Mouse (Mus musculus): ENCODE results near the gene Olfr491. TPM values are rescaled to one million over a fixed set of nuclear protein-coding genes. Genes with fewer than 3 reads are reported as not detected.

Gene Olfr491
- not detected in 2 replicates for polyA plus RNA-seq (2012; rRNA removed)

DNA sequence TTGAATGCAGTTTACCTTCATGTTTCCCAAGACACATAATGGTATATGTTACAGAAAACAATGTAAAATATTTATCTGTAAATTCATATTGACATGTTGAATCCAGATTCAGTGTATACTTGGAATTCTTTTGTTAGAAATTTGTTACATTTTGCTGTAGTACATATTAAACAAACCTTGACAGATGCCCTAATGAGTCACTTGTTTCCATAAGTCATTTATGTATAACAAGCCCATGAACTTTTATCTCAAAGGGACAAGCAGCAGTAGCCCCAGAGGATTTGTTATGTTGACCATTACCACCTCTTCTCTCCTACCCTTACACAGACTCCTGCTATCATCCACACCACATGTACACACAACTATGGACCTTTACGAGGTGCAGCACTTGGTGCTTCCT is at the start of gene Olfr491:
Gene Olfr491 (plus strand): TSS at position 301 of the 400 bp plus-strand sequence.
- Histone ChIP-seq H3K36me3 (ENCODE audit: control insufficient read depth, insufficient read depth, low read length) (no peaks in the 10 kb centered on the region), H3K4me3 (ENCODE audit: extremely low read depth, insufficient read depth, insufficient read length) (no peak within 1 kb of the TSS), H3K27ac (ENCODE audit: insufficient read depth, low read length) (no peak within 1 kb of the TSS), H3K4me1 (ENCODE audit: control insufficient read depth, insufficient read depth, insufficient read length) (no peaks in the 10 kb centered on the region), H3K27me3 (ENCODE audit: control insufficient read depth, insufficient read depth, low read length) (no peaks in the 10 kb centered on the region)
- DNase-seq (ENCODE audit: low read depth in 1 of 2, low spot score in 2 of 2), result no peak
- TF ChIP-seq CTCF (IDR thresholded peaks at IDR 0.05; ENCODE audit: extremely low read depth, insufficient read depth, insufficient read length, insufficient replicate concordance) (no peak), POLR2A (IDR thresholded peaks at IDR 0.05; ENCODE audit: low read depth, low read length) (no peak)
- WGBS, result 71% methylated on average over 1 of the region's 1 CpGs

DNA sequence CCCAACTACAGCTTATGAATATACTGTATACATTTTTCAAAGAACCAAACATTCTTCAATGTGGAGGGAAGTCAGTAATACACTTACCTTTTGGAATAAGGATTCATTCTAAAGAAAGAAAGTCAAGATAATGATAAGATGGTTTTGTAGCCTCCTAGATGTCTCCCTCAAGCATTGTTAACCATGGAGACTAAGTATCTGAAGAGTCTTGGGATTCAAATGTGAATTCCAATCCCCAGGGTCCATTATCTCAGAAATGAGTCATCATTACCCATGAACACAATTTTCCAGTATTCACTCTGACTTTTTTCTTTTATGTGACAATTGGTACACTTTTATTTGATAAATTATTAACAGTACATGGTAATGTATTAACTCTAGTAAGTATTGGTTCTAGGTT is 24.4 kb upstream of the Olfr491 start, which contains the start of gene Olfr490:
Gene Olfr490 (minus strand): TSS at position 101 of the 400 bp plus-strand sequence.
- TF ChIP-seq POLR2A (IDR thresholded peaks at IDR 0.05; ENCODE audit: low read depth, low read length), result no peak
- no peak for TF ChIP-seq CTCF (IDR thresholded peaks at IDR 0.05; ENCODE audit: extremely low read depth, insufficient read depth, insufficient read length, insufficient replicate concordance)
- H3K36me3 ChIP-seq (ENCODE audit: control insufficient read depth, insufficient read depth, low read length), result no peaks in the 10 kb centered on the region
- H3K27me3 ChIP-seq (ENCODE audit: control insufficient read depth, insufficient read depth, low read length), result no peaks in the 10 kb centered on the region

DNA sequence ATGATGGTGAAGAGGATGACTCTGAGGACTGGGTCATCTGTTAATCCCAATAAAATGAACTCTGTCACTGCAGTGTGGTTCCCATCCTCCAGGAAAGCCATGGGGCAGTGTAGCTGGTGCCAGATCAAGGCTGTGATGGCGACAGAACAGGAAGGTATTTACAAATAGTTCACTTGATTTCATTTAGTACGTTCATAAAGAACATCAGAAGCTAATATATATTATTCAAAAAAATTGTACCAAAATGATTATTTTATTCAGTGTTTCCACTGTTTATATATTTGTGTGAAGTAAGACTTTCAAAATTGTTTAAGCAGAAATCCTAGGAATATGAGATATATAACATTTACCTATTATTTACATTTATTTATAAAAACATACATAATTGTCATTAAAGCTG is 10.3 kb downstream of the Olfr491 start, which contains the start of gene Olfr492:
Gene Olfr492 (minus strand): TSS at position 101 of the 400 bp plus-strand sequence.
- DNase-seq (ENCODE audit: low read depth in 1 of 2, low spot score in 2 of 2), result no peak
- 72% methylated on average over 2 of the region's 2 CpGs for WGBS
- H3K4me3 ChIP-seq (ENCODE audit: extremely low read depth, insufficient read depth, insufficient read length), result no peak within 1 kb of the TSS
- TF ChIP-seq CTCF (IDR thresholded peaks at IDR 0.05; ENCODE audit: extremely low read depth, insufficient read depth, insufficient read length, insufficient replicate concordance) (no peak), POLR2A (IDR thresholded peaks at IDR 0.05; ENCODE audit: low read depth, low read length) (no peak)
- no peaks in the 10 kb centered on the region for H3K36me3 ChIP-seq (ENCODE audit: control insufficient read depth, insufficient read depth, low read length)
- H3K27ac ChIP-seq (ENCODE audit: insufficient read depth, low read length), result no peak within 1 kb of the TSS
- no peaks in the 10 kb centered on the region for H3K27me3 ChIP-seq (ENCODE audit: control insufficient read depth, insufficient read depth, low read length)
- H3K4me1 ChIP-seq (ENCODE audit: control insufficient read depth, insufficient read depth, insufficient read length), result no peaks in the 10 kb centered on the region

More for the DNA sequence above, 24.4 kb upstream of the Olfr491 start, which contains the start of gene Olfr490:
- H3K4me1 ChIP-seq (ENCODE audit: control insufficient read depth, insufficient read depth, insufficient read length), result no peaks in the 10 kb centered on the region
- H3K27ac ChIP-seq (ENCODE audit: insufficient read depth, low read length), result no peak within 1 kb of the TSS
- DNase-seq (ENCODE audit: low read depth in 1 of 2, low spot score in 2 of 2), result no peak
- no peak within 1 kb of the TSS for H3K4me3 ChIP-seq (ENCODE audit: extremely low read depth, insufficient read depth, insufficient read length)

DNA sequence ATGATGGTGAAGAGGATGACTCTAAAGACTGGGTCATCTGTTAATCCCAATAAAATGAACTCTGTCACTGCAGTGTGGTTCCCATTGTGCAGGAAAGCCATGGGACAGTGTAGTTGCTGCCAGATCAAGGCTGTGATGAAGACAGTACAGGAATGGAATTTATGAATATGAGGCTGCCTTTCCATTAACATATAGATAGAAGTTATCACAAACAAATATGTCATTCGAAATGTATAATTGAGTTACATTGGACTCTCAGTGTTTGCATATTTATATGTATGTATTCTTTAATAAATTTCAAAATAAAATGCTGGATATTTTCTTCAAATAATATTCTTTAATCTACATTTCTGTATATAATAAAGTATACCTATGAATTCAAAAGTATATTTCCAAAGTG is 33.6 kb downstream of the Olfr491 start, which contains the start of gene Olfr493:
Gene Olfr493 (minus strand): TSS at position 101 of the 400 bp plus-strand sequence.
- DNase-seq (ENCODE audit: low read depth in 1 of 2, low spot score in 2 of 2), result no peak
- TF ChIP-seq CTCF (IDR thresholded peaks at IDR 0.05; ENCODE audit: extremely low read depth, insufficient read depth, insufficient read length, insufficient replicate concordance) (no peak), POLR2A (IDR thresholded peaks at IDR 0.05; ENCODE audit: low read depth, low read length) (no peak)
- Histone ChIP-seq H3K27ac (ENCODE audit: insufficient read depth, low read length) (no peak within 1 kb of the TSS), H3K36me3 (ENCODE audit: control insufficient read depth, insufficient read depth, low read length) (no peaks in the 10 kb centered on the region), H3K27me3 (ENCODE audit: control insufficient read depth, insufficient read depth, low read length) (no peaks in the 10 kb centered on the region), H3K4me1 (ENCODE audit: control insufficient read depth, insufficient read depth, insufficient read length) (no peaks in the 10 kb centered on the region), H3K4me3 (ENCODE audit: extremely low read depth, insufficient read depth, insufficient read length) (no peak within 1 kb of the TSS)
- 69% methylated on average over 1 of the region's 1 CpGs for WGBS

DNA sequence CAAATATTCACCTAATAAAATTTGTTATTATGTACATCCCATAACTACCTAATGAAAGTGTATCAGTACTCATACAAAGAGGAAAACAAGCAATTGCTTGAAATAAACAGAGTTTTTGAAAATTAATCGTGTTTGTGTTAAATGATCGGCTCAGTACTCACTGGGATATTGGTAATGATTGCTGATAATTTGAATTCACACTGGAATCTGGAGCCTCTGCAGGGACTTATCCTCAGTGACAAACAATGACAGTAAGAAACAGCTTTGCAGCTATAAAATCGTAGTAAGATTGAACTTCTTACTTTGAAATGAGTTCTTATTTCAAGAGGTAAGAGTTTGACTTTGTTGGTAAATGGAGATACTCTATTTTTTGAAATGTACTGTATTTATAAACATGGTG is 51.8 kb downstream of the Olfr491 start, which contains the start of gene Olfr494:
Gene Olfr494 (plus strand): TSS at position 301 of the 400 bp plus-strand sequence.
- H3K27ac ChIP-seq (ENCODE audit: insufficient read depth, low read length), result no peak within 1 kb of the TSS
- H3K4me1 ChIP-seq (ENCODE audit: control insufficient read depth, insufficient read depth, insufficient read length), result no peaks in the 10 kb centered on the region
- TF ChIP-seq POLR2A (IDR thresholded peaks at IDR 0.05; ENCODE audit: low read depth, low read length) (no peak), CTCF (IDR thresholded peaks at IDR 0.05; ENCODE audit: extremely low read depth, insufficient read depth, insufficient read length, insufficient replicate concordance) (no peak)
- no peak for DNase-seq (ENCODE audit: low read depth in 1 of 2, low spot score in 2 of 2)
- no peak within 1 kb of the TSS for H3K4me3 ChIP-seq (ENCODE audit: extremely low read depth, insufficient read depth, insufficient read length)
- no peaks in the 10 kb centered on the region for H3K27me3 ChIP-seq (ENCODE audit: control insufficient read depth, insufficient read depth, low read length)
- H3K36me3 ChIP-seq (ENCODE audit: control insufficient read depth, insufficient read depth, low read length), result no peaks in the 10 kb centered on the region
- WGBS, result 79% methylated on average over 3 of the region's 3 CpGs

Other genes starting within 250 kb of the Olfr491 start
- gene Olfr480, start 246.1 kb upstream of the Olfr491 start, polyA plus RNA-seq (2012; rRNA removed), result not detected in 2 replicates
- gene Olfr481, start 233.6 kb upstream of the Olfr491 start, polyA plus RNA-seq (2012; rRNA removed), result not detected in 2 replicates
- gene Olfr482, start 215.9 kb upstream of the Olfr491 start, polyA plus RNA-seq (2012; rRNA removed), result not detected in 2 replicates
- not detected in 2 replicates for gene Olfr483, start 212.6 kb upstream of the Olfr491 start, polyA plus RNA-seq (2012; rRNA removed)
- not detected in 2 replicates for gene Olfr484, start 186.0 kb upstream of the Olfr491 start, polyA plus RNA-seq (2012; rRNA removed)
- gene Olfr485, start 153.6 kb upstream of the Olfr491 start, polyA plus RNA-seq (2012; rRNA removed), result not detected in 2 replicates
- gene Olfr486, start 140.7 kb upstream of the Olfr491 start, polyA plus RNA-seq (2012; rRNA removed), result not detected in 2 replicates
- not detected in 2 replicates for gene Olfr487, start 98.8 kb upstream of the Olfr491 start, polyA plus RNA-seq (2012; rRNA removed)
- not detected in 2 replicates for gene Olfr488, start 55.1 kb upstream of the Olfr491 start, polyA plus RNA-seq (2012; rRNA removed)
- not detected in 2 replicates for gene Olfr490, start 24.5 kb upstream of the Olfr491 start, polyA plus RNA-seq (2012; rRNA removed)
- gene Olfr492, start 10.2 kb downstream of the Olfr491 start, polyA plus RNA-seq (2012; rRNA removed), result not detected in 2 replicates
- not detected in 2 replicates for gene Olfr493, start 33.5 kb downstream of the Olfr491 start, polyA plus RNA-seq (2012; rRNA removed)
- not detected in 2 replicates for gene Olfr494, start 51.9 kb downstream of the Olfr491 start, polyA plus RNA-seq (2012; rRNA removed)
- gene Olfr495, start 79.7 kb downstream of the Olfr491 start, polyA plus RNA-seq (2012; rRNA removed), result not detected in 2 replicates
- not detected in 2 replicates for gene Olfr497, start 107.0 kb downstream of the Olfr491 start, polyA plus RNA-seq (2012; rRNA removed)
- gene Olfr498, start 151.9 kb downstream of the Olfr491 start, polyA plus RNA-seq (2012; rRNA removed), result not detected in 2 replicates
- gene Olfr502, start 211.6 kb downstream of the Olfr491 start, polyA plus RNA-seq (2012; rRNA removed), result not detected in 2 replicates
- gene Olfr503, start 231.1 kb downstream of the Olfr491 start, polyA plus RNA-seq (2012; rRNA removed), result not detected in 2 replicates